In the genomic region with DNA sequence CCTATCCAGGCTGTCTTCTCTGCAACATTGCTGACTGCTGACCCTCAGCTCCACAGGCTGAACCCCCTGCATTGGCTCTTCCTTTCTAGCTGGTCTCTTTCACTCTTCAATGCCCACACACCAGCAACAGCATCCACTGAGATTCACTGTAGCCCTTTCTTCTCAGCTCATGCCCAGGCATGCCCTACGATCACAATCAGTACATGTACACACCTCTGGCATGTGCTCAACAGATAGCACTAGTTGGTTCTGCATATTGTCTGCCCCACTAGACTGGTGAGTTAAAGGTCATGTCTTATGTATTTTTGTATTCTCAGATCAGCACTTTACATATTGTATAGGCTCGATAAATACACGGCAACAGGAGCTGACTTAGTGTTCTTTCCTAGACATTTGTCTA, we compare ENCODE assay signal across 24 mouse cellular contexts. TPM values are rescaled to one million over a fixed set of nuclear protein-coding genes. Genes with fewer than 3 reads are reported as not detected.
A peak's percentile ranks its signal among the peaks of the same experiment; 100 is the strongest.
DNase-seq lines count a peak whose midpoint lies in the region; ATAC-seq and TF ChIP-seq lines count a peak whose summit lies in the region.
"Had no signal": no experiment of that assay in that cellular context is flagged by ENCODE, and none has a peak within 500 bp of the region (broad histone marks: within the 10 kb centered on the region; RNA-seq: fewer than 3 reads in every experiment).

No protein-coding gene starts in this region.

- no peak for DNase-seq in layer of hippocampus, adult 2 months (ENCODE audit: low spot score in 2 of 2)
- no peak for DNase-seq in layer of hippocampus, postnatal 14 days (ENCODE audit: low spot score in 2 of 2)
- DNase-seq in ES-CJ7 (ENCODE audit: low read depth, low spot score) (peak; percentile 71), ZHBTc4 (ENCODE audit: low read depth, low spot score) (peak; percentile 68)
- peak; percentile 15 to 33 for DNase-seq in urinary bladder, postnatal 36 days (ENCODE audit: low spot score in 2 of 2)
- no peak for DNase-seq in hindbrain, embryonic 14.5 days (ENCODE audit: low spot score)
- DNase-seq in lung, postnatal 25 days (ENCODE audit: low spot score), result no peak
- DNase-seq: adrenal gland, adult 2 months; cerebellum, adult 9-11 months; gastrocnemius, postnatal 14 days; heart, postnatal 14 days; layer of hippocampus, postnatal 36 days; midbrain, embryonic 14.5 days; spleen, adult 18-20 months; thymus, adult 2 months had no signal

- no peak for ATAC-seq in hindbrain, embryonic 14.5 days (ENCODE audit: low FRiP score)
- ATAC-seq: forebrain, embryonic 15.5 days had no signal

- peak overlapping the region; percentile 23; the same call in 1 of the 2 replicates for H3K27ac ChIP-seq in layer of hippocampus, adult 2 months
- H3K27ac ChIP-seq in hindbrain, embryonic 14.5 days, result no peak overlapping the region
- H3K27ac ChIP-seq: embryonic facial prominence, embryonic 12.5 days; forebrain, embryonic 15.5 days; hindbrain, embryonic 12.5 days; kidney, embryonic 15.5 days; limb, embryonic 15.5 days; liver, embryonic 15.5 days; stomach, embryonic 15.5 days had no signal

- H3K36me3 ChIP-seq in hindbrain, embryonic 14.5 days (replicated peaks; ENCODE audit: control insufficient read depth, insufficient read depth), result peaks cover 16% of the 10 kb centered on the region
- H3K36me3 ChIP-seq: stomach, embryonic 15.5 days had no signal

- H3K27me3 ChIP-seq in hindbrain, embryonic 14.5 days (ENCODE audit: control insufficient read depth, insufficient read depth, low read length), result no peaks in the 10 kb centered on the region
- H3K27me3 ChIP-seq: embryonic facial prominence, embryonic 12.5 days; forebrain, embryonic 15.5 days; hindbrain, embryonic 12.5 days; kidney, embryonic 15.5 days; limb, embryonic 15.5 days; liver, embryonic 15.5 days; stomach, embryonic 15.5 days had no signal

- no peak overlapping the region for H3K9ac ChIP-seq in hindbrain, embryonic 14.5 days
- H3K9ac ChIP-seq: embryonic facial prominence, embryonic 12.5 days; forebrain, embryonic 15.5 days; hindbrain, embryonic 12.5 days; kidney, embryonic 15.5 days; limb, embryonic 15.5 days; liver, embryonic 15.5 days; stomach, embryonic 15.5 days had no signal

- WGBS in hindbrain, embryonic 14.5 days, result 88% methylated on average over 3 of the region's 3 CpGs

- no peaks in the 10 kb centered on the region for H3K9me3 ChIP-seq in hindbrain, embryonic 14.5 days (ENCODE audit: control insufficient read depth, low read length)
- H3K9me3 ChIP-seq: embryonic facial prominence, embryonic 12.5 days; forebrain, embryonic 15.5 days; hindbrain, embryonic 12.5 days; kidney, embryonic 15.5 days; limb, embryonic 15.5 days; liver, embryonic 15.5 days; stomach, embryonic 15.5 days had no signal

- H3K4me1 ChIP-seq in hindbrain, embryonic 14.5 days (replicated peaks; ENCODE audit: control insufficient read depth, insufficient read depth, low read length), result no peaks in the 10 kb centered on the region
- H3K4me1 ChIP-seq: embryonic facial prominence, embryonic 12.5 days; forebrain, embryonic 15.5 days; hindbrain, embryonic 12.5 days; liver, embryonic 15.5 days; stomach, embryonic 15.5 days had no signal

- H3K4me3 ChIP-seq in layer of hippocampus, adult 2 months, result no peak overlapping the region
- H3K4me3 ChIP-seq in hindbrain, embryonic 14.5 days (replicated peaks; ENCODE audit: low read length), result no peak overlapping the region
- H3K4me3 ChIP-seq: embryonic facial prominence, embryonic 12.5 days; erythroblast, embryonic 14.5 days; forebrain, embryonic 15.5 days; hindbrain, embryonic 12.5 days; kidney, embryonic 15.5 days; limb, embryonic 15.5 days; liver, embryonic 15.5 days; myocyte; stomach, embryonic 15.5 days had no signal

- H3K4me2 ChIP-seq in hindbrain, embryonic 14.5 days (replicated peaks), result no peak overlapping the region
- H3K4me2 ChIP-seq: embryonic facial prominence, embryonic 12.5 days; forebrain, embryonic 15.5 days; hindbrain, embryonic 12.5 days; kidney, embryonic 15.5 days; limb, embryonic 15.5 days; liver, embryonic 15.5 days; stomach, embryonic 15.5 days had no signal

- TF ChIP-seq CTCF in layer of hippocampus, adult 2 months (conservative IDR thresholded peaks at IDR 0.05), result no peak

RNA-seq across cellular contexts. Expression of a gene that starts 26.4 kb away (rescaled TPM):
- 10 to 100 TPM; 25.2 to 25.7 TPM for total RNA-seq in layer of hippocampus, adult 2 months (2021)
- total RNA-seq in layer of hippocampus, postnatal 14 days (2021), result 10 to 100 TPM; 20.9 to 22.4 TPM
- polyA plus RNA-seq in hindbrain, embryonic 14.5 days (2014; fragmentation: Nextera tagmentation; extraction: Ambion mirVana), result 13.4 and 14.0 TPM in 2 replicates

RNA-seq across cellular contexts. Expression of a gene that starts 26.5 kb away (rescaled TPM):
- 1 to 10 TPM; 9.7 to 9.9 TPM for total RNA-seq in layer of hippocampus, adult 2 months (2021)
- total RNA-seq in layer of hippocampus, postnatal 14 days (2021), result 1 to 10 TPM; 7.8 to 8.1 TPM
- 11.1 and 11.9 TPM in 2 replicates for polyA plus RNA-seq in hindbrain, embryonic 14.5 days (2014; fragmentation: Nextera tagmentation; extraction: Ambion mirVana)

Comparison
In these comparisons a context has a peak if more than half of its experiments do, and no peak if none do; other contexts are left out.
1. DNase-seq: peak in ES-CJ7 (single experiment), ZHBTc4 (single experiment) and urinary bladder, postnatal 36 days (2 of 2); none in layer of hippocampus, adult 2 months (0 of 2), layer of hippocampus, postnatal 14 days (0 of 2), hindbrain, embryonic 14.5 days (single experiment) and lung, postnatal 25 days (single experiment).